Mouse (Mus musculus) B cell, adult 62 days (primary cell): ENCODE measurements around the gene C1qtnf1. TPM values are rescaled to one million over a fixed set of nuclear protein-coding genes. Genes with fewer than 3 reads are reported as not detected.

Source experiments
- total RNA-seq: library from RNA; stranded (reverse); gene quantifications from 4 replicates; pipeline ENCODE4 v1.2.4, GENCODE M21; 2023

C1qtnf1 gene
- 0.23 TPM in 1 of 4 replicates, not detected in the others for total RNA-seq

GRCm38 (mm10) chr11:118427986-118428385, at the start of gene C1qtnf1:
Gene C1qtnf1 (plus strand): TSS chr11:118428203.

GRCm38 (mm10) chr11:118401760-118402280, 26.2 kb upstream of the C1qtnf1 start, which contains the start of gene Lgals3bp:
Gene Lgals3bp (minus strand): TSS chr11:118402092.

GRCm38 (mm10) chr11:118418834-118419504, 9.0 kb upstream of the C1qtnf1 start, which contains the start of gene Cant1:
Gene Cant1 (minus strand): TSS chr11:118419086.

GRCm38 (mm10) chr11:118476396-118477373, 48.7 kb downstream of the C1qtnf1 start, which contains the start of gene Engase:
Gene Engase (plus strand): TSS chr11:118476829.

Other genes with a start within 250 kb of the C1qtnf1 start
- gene Cyth1, start 179.6 kb upstream of the C1qtnf1 start, total RNA-seq = 229 to 246 TPM (median 236 TPM) in 4 replicates
- 53.8 to 59.3 TPM (median 57.4 TPM) in 4 replicates for gene Usp36, start 138.0 kb upstream of the C1qtnf1 start, total RNA-seq
- not detected in 4 replicates for gene Cep295nl, start 85.7 kb upstream of the C1qtnf1 start, total RNA-seq
- 2.3 to 4.6 TPM (median 4.0 TPM) in 4 replicates for gene Timp2, start 72.5 kb upstream of the C1qtnf1 start, total RNA-seq
- gene Lgals3bp, start 26.1 kb upstream of the C1qtnf1 start, total RNA-seq = 10.4 to 13.8 TPM (median 11.9 TPM) in 4 replicates
- 40.6 to 44.5 TPM (median 43.5 TPM) in 4 replicates for gene Cant1, start 9.1 kb upstream of the C1qtnf1 start, total RNA-seq
- gene Engase, start 48.6 kb downstream of the C1qtnf1 start, total RNA-seq = 5.0 to 6.2 TPM (median 6.0 TPM) in 4 replicates